Mouse (Mus musculus) ES-E14 (cell line): ENCODE measurements at regions not wholly inside any gene's neighbourhood (a gene's known extent, or its start where the extent isn't known, plus 50 kb on each side); places are given as distances from the start of the nearest gene placed in this dataset.

Experiments
- DNase-seq: peaks from one replicate; pipeline ENCODE4 v3.0.0-alpha.2; 2013; ENCODE audit warnings: low read depth, low spot score
- H3K27ac ChIP-seq: 2 replicates; pipeline ENCODE4 v1.5.1; 2012; ENCODE audit warnings: low read depth, mild to moderate bottlenecking, low read length, moderate library complexity, mixed read lengths; ENCODE audit not compliant: poor library complexity, insufficient read depth, severe bottlenecking
- H3K36me3 ChIP-seq: 2 replicates; pipeline ENCODE4 v1.6.1; 2012; ENCODE audit warnings: mild to moderate bottlenecking, low read length, moderate library complexity, mixed read lengths; ENCODE audit not compliant: control insufficient read depth, poor library complexity, insufficient read depth, severe bottlenecking
- H3K4me1 ChIP-seq, 2 experiments: fragments of 150-350 bp in 1 of 2; sonication (generic) in 1 of 2; 2 replicates each; pipeline ENCODE4 v1.6.1; 2012; ENCODE audit warnings: low read length in 2 of 2, mild to moderate bottlenecking in 1 of 2, mixed read lengths in 1 of 2; ENCODE audit not compliant: control insufficient read depth in 2 of 2, insufficient read depth in 2 of 2, poor library complexity in 1 of 2
- H3K4me3 ChIP-seq, 2 experiments: fragments of 150-350 bp in 1 of 2; sonication (generic) in 1 of 2; 2 replicates each; pipeline ENCODE4 v1.5.1; 2012; ENCODE audit warnings: low read length in 2 of 2, low read depth in 1 of 2, mild to moderate bottlenecking in 1 of 2, mixed read lengths in 1 of 2; ENCODE audit not compliant: insufficient read depth in 1 of 2, poor library complexity in 1 of 2, severe bottlenecking in 1 of 2
- H3K9ac ChIP-seq: 2 replicates; pipeline ENCODE4 v1.6.1; 2012; ENCODE audit warnings: low read depth, mild to moderate bottlenecking, low read length, mixed read lengths; ENCODE audit not compliant: poor library complexity, insufficient read depth, severe bottlenecking
- H3K9me3 ChIP-seq: fragments of 150-350 bp; sonication (generic); 2 replicates; pipeline ENCODE4 v1.6.1; 2012; ENCODE audit warnings: low read depth, mild to moderate bottlenecking, low read length; ENCODE audit not compliant: control insufficient read depth, insufficient read depth
- CHD2 ChIP-seq: IDR thresholded peaks from 2 replicates; pipeline ENCODE4 v1.6.1; 2014; ENCODE audit warnings: mild to moderate bottlenecking, low read depth, low read length, inconsistent platforms
- HCFC1 ChIP-seq: IDR thresholded peaks from 2 replicates; pipeline ENCODE4 v1.6.1; 2012; ENCODE audit warnings: low read length, inconsistent platforms, borderline replicate concordance; ENCODE audit not compliant: insufficient read depth
- MAFK ChIP-seq: IDR thresholded peaks from 2 replicates; pipeline ENCODE4 v1.6.1; 2014; ENCODE audit warnings: mild to moderate bottlenecking, low read depth, low read length, inconsistent platforms; ENCODE audit not compliant: insufficient read depth
- ZC3H11A ChIP-seq: IDR thresholded peaks from 2 replicates; pipeline ENCODE4 v1.6.1; 2012; ENCODE audit warnings: low read depth, mild to moderate bottlenecking, inconsistent platforms, low read length, borderline replicate concordance
- ZNF384 ChIP-seq: IDR thresholded peaks from 2 replicates; pipeline ENCODE4 v1.6.1; 2012; ENCODE audit warnings: low read depth, low read length, inconsistent platforms
- in situ Hi-C, 2 experiments: fragments of 600-800 bp; cut with MboI; formaldehyde crosslinking; loops; one replicate each; pipeline ENCODE4 v1.15.1; 2025; ENCODE audit warnings: low sequenced_read_pairs in 2 of 2, inconsistent platforms in 1 of 2; ENCODE audit not compliant: unreplicated experiment in 2 of 2

DNA sequence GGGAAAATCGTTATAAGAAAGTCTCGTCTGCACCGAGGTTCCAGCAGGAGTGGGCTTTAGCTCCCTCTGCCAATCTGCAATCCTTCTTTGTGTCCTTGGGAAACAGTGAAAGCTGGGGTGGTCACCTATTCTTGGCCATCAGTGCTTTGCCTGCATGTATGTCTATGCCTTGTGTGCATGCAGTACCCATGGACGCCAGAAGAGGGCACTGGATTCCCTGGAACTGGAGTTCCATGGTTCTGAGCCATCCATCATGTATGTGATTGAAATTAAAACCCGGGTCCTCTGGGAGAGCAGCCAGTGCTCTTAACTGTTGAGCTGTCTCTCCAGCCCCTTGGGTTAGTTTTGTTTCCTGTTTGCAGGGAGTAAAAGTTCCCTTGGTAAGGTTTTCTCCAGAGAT lies 121.1 kb downstream of the 9530068E07Rik start:
- Histone ChIP-seq H3K9me3 (no peaks in the 10 kb centered on the region), H3K4me1 (no peaks in the 10 kb centered on the region), H3K36me3 (no peaks in the 10 kb centered on the region), H3K4me3 (no peak overlapping the region), H3K9ac (no peak overlapping the region), H3K27ac (no peak overlapping the region)
- TF ChIP-seq ZNF384 (no peak), ZC3H11A (peak; percentile 66; the same call in 1 of the 2 replicates), CHD2 (no peak)
- peak; percentile 48 for DNase-seq
- in situ Hi-C loops, result no loop called here

- Histone ChIP-seq H3K36me3 (no peaks in the 10 kb centered on the region), H3K4me1 (no peaks in the 10 kb centered on the region), H3K4me3 (no peak overlapping the region), H3K9ac (no peak overlapping the region), H3K9me3 (no peaks in the 10 kb centered on the region), H3K27ac (no peak overlapping the region)
- DNase-seq, result no peak
- in situ Hi-C loops, result no loop called here
- TF ChIP-seq HCFC1 (no peak), ZNF384 (no peak), ZC3H11A (no peak), MAFK (no peak), CHD2 (no peak)
These were observed 123.6 kb downstream of the 9530068E07Rik start for GRCm38 (mm10) chr11:52519877-52520276.

DNA sequence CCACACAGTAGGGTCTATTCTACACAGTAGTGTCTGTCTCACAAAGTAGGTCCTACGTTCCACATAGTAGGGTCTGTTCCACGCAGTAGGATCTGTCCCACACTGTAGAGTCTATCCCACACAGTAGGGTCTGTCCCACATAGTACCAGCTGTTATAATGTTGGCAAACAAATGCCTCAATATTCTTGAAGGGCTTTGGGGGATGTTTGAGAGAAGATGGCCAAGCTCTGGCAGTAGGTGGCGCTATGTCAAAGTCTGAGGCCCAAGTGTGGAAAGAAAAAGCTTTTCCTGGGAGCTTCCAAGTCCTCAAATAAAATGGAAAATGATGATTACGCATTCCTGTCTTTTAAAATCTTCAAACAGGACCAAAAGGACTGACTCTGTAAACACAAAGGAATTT lies 125.7 kb downstream of the 9530068E07Rik start:
- in situ Hi-C loops, result no loop called here
- peak; percentile 34 for DNase-seq
- Histone ChIP-seq H3K27ac (no peak overlapping the region), H3K4me3 (no peak overlapping the region), H3K4me1 (no peaks in the 10 kb centered on the region), H3K9ac (no peak overlapping the region), H3K9me3 (no peaks in the 10 kb centered on the region), H3K36me3 (no peaks in the 10 kb centered on the region)
- TF ChIP-seq ZC3H11A (no peak), MAFK (no peak), ZNF384 (no peak), HCFC1 (no peak), CHD2 (no peak)

DNA sequence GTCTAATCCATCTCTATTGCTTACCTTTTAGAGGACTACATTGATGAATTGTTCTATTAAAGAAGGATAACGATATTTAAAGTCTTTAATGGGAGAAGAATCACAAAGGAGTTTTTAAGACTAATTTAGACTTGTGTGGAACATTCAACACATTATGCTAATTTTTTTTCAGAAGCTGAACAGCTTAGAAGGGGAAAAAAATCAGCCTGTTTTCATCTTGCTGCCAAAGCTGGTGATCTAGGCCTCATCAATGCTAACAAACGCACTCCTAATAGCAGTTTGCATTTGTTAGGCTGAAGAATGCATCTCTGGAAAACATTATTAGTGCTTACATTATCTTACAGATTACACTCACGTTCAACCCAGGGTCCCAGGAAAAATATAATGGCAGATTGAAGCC lies 126.2 kb downstream of the 9530068E07Rik start:
- H3K4me1 ChIP-seq, result no peaks in the 10 kb centered on the region
- no peaks in the 10 kb centered on the region for H3K9me3 ChIP-seq
- H3K27ac ChIP-seq, result no peak overlapping the region
- H3K9ac ChIP-seq, result no peak overlapping the region
- H3K36me3 ChIP-seq, result no peaks in the 10 kb centered on the region
- H3K4me3 ChIP-seq, result no peak overlapping the region
- DNase-seq, result no peak
- no peak for TF ChIP-seq MAFK
- TF ChIP-seq ZC3H11A, result no peak
- no peak for TF ChIP-seq HCFC1
- no peak for TF ChIP-seq ZNF384
- TF ChIP-seq CHD2, result no peak
- in situ Hi-C loops, result no loop called here

DNA sequence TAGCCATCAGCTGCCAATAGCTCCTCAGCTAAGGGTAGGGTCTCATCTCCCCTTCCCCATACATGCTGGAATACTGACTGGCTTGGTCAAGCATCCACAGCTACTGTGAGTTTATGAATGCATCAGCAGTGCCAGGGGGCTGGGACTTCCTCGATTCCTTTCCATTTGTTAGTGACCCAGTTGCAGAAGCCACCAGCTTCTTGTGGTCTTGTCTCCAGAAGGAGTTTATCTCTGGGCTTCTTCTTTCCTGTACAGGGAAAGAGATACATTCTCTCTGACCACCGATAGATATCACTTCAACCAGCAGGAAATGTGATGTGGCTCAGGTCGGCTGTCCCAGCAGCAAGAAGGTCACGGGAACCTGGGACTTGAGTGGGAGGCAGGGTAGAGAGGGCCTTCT lies 127.0 kb downstream of the 9530068E07Rik start:
- H3K9me3 ChIP-seq, result no peaks in the 10 kb centered on the region
- no peak overlapping the region for H3K4me3 ChIP-seq
- no peak for DNase-seq
- no peaks in the 10 kb centered on the region for H3K4me1 ChIP-seq
- in situ Hi-C loops, result no loop called here
- no peaks in the 10 kb centered on the region for H3K36me3 ChIP-seq
- no peak for TF ChIP-seq ZNF384
- no peak for TF ChIP-seq ZC3H11A
- TF ChIP-seq MAFK, result no peak
- no peak for TF ChIP-seq CHD2
- TF ChIP-seq HCFC1, result no peak
- H3K9ac ChIP-seq, result no peak overlapping the region
- no peak overlapping the region for H3K27ac ChIP-seq
